Mouse (Mus musculus) stomach, postnatal 0 days (tissue): ENCODE measurements around the gene Sfrp4. TPM values are rescaled to one million over a fixed set of nuclear protein-coding genes. Genes with fewer than 3 reads are reported as not detected.

Experiments used
- ATAC-seq: fragments of 200-750 bp; cut with Nextera tagmentation; 2 replicates; pipeline ENCODE4 v1.8.0; 2017; ENCODE audit not compliant: low FRiP score, low TSS enrichment
- DNase-seq: peaks from one replicate; pipeline ENCODE4 v3.0.0-alpha.2; 2016; ENCODE audit warnings: low spot score
- H3K27ac ChIP-seq: fragments of 300-500 bp; sonication (generic); replicated peaks from 2 replicates; pipeline ENCODE4 v1.5.1; 2014; ENCODE audit warnings: mild to moderate bottlenecking, control low read depth
- H3K27me3 ChIP-seq: fragments of 300-500 bp; sonication (generic); 2 replicates; pipeline ENCODE4 v1.6.1; 2014; ENCODE audit warnings: low read length; ENCODE audit not compliant: control insufficient read depth, insufficient read depth
- H3K36me3 ChIP-seq: fragments of 300-500 bp; sonication (generic); 2 replicates; pipeline ENCODE4 v1.6.1; 2014; ENCODE audit warnings: low read length, mixed read lengths; ENCODE audit not compliant: control insufficient read depth, insufficient read depth
- H3K4me1 ChIP-seq: fragments of 300-500 bp; sonication (generic); replicated peaks from 2 replicates; pipeline ENCODE4 v1.6.1; 2014; ENCODE audit warnings: antibody characterized with exemption; ENCODE audit not compliant: control insufficient read depth, insufficient read depth
- H3K4me2 ChIP-seq: fragments of 300-500 bp; sonication (generic); replicated peaks from 2 replicates; pipeline ENCODE4 v1.6.1; 2014; ENCODE audit warnings: low read depth, mild to moderate bottlenecking, control low read depth, moderate library complexity
- H3K4me3 ChIP-seq: fragments of 300-500 bp; sonication (generic); 2 replicates; pipeline ENCODE4 v1.5.1; 2014; ENCODE audit warnings: low read depth, low read length, control low read depth
- H3K9ac ChIP-seq: fragments of 300-500 bp; sonication (generic); 2 replicates; pipeline ENCODE4 v1.6.1; 2014; ENCODE audit warnings: mild to moderate bottlenecking, low read length, control low read depth, mixed read lengths
- H3K9me3 ChIP-seq: fragments of 300-500 bp; sonication (generic); 2 replicates; pipeline ENCODE4 v1.6.1; 2016; ENCODE audit warnings: low read length; ENCODE audit not compliant: control insufficient read depth
- CTCF ChIP-seq: IDR thresholded peaks from 2 replicates; pipeline ENCODE4 v1.5.1; 2016; ENCODE audit warnings: antibody characterized with exemption, low read depth, mild to moderate bottlenecking, moderate library complexity
- EP300 ChIP-seq: optimal IDR thresholded peaks from 2 replicates; pipeline ENCODE3; 2016; ENCODE audit warnings: antibody characterized with exemption
- WGBS: fragments of 180-500 bp; shearing (Covaris S2); extraction: QIAGEN DNeasy Blood & Tissue Kit; methylation state at CpG from one replicate; pipeline ENCODE4 v1.1.7; 2014; 5-methylcytosine and 5-hydroxymethylcytosine counted together
- polyA plus RNA-seq: library from polyadenylated mRNA; unstranded; fragments of >200 nt; fragmentation: Nextera tagmentation; extraction: Ambion mirVana; gene quantifications from 2 replicates; pipeline ENCODE4 v1.2.1, GENCODE M21; 2015

The Sfrp4 gene
- polyA plus RNA-seq, 1 experiment from 2014 or later = 8.4 TPM

- Histone ChIP-seq H3K36me3 (no peaks in the 10 kb centered on the region), H3K9ac (no peak overlapping the region), H3K4me3 (no peak overlapping the region), H3K9me3 (no peaks in the 10 kb centered on the region), H3K27me3 (no peaks in the 10 kb centered on the region), H3K4me1 (peaks cover 3% of the 10 kb centered on the region; the same call in 1 of the 2 replicates), H3K27ac (no peak overlapping the region), H3K4me2 (no peak overlapping the region)
- no peak for ATAC-seq
- WGBS = 81% methylated on average over 11 of the region's 11 CpGs
- DNase-seq = no peak
- TF ChIP-seq EP300 (no peak), CTCF (no peak)
These were observed 1.9 kb downstream of the Sfrp4 start for GRCm38 (mm10) chr13:19624632-19625320.

- no peak for TF ChIP-seq EP300
- TF ChIP-seq CTCF = no peak
- Histone ChIP-seq H3K4me2 (no peak overlapping the region), H3K9ac (no peak overlapping the region), H3K27me3 (no peaks in the 10 kb centered on the region), H3K4me3 (no peak overlapping the region), H3K36me3 (no peaks in the 10 kb centered on the region), H3K9me3 (no peaks in the 10 kb centered on the region), H3K27ac (no peak overlapping the region), H3K4me1 (peaks cover 3% of the 10 kb centered on the region; the same call in 1 of the 2 replicates)
- ATAC-seq (no peak), DNase-seq (no peak)
- WGBS = 65% methylated on average over 1 of the region's 1 CpGs
These were observed 3.6 kb downstream of the Sfrp4 start for GRCm38 (mm10) chr13:19626473-19626872.

DNA sequence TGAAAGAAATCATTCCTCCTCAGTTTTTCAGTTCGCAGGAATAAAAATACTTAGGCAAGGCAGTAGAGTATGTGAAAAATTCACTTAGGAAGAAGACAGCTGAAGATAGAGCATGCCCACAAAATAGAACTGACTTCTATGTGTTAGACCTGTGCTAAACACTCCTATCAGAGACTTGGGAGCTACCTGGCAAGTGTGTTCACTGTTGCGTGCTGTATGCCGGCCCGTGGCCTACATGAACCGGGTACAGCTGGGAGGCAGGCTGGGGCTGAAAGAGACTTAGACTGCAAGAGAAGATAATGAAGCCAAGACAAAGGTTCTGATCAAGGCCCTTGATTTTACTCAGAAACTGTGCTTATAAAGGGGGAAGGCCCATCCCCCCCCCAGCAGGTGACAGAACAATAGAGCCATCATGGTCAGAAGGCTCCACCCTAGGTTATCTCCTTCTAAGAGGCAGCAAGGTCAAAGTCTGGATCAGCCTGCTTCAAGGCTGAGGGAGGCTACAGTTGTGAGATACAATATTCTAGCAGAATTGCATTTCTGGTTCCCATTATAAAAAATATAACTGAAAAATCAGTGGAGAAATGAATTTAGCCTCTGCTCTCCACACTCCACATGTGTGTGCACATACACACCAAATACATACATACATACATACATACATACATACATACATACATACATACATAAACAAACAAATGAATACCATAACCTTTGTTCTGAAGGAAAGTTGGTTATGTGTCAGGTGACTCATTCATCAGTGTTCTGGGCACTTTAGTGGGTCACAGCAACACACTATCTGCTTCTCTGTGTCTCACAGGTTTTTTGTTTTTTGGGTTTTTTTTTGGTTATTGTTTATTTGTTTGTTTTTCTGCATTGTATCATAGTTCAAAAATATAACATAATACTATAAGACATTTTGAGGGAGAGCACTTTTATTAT lies 8.1 kb downstream of the Sfrp4 start:
- no peaks in the 10 kb centered on the region for H3K36me3 ChIP-seq
- H3K4me2 ChIP-seq = no peak overlapping the region
- 78% methylated on average over 5 of the region's 5 CpGs for WGBS
- H3K4me3 ChIP-seq = no peak overlapping the region
- no peaks in the 10 kb centered on the region for H3K9me3 ChIP-seq
- no peak overlapping the region for H3K27ac ChIP-seq
- no peaks in the 10 kb centered on the region for H3K27me3 ChIP-seq
- H3K9ac ChIP-seq = no peak overlapping the region
- TF ChIP-seq CTCF (no peak), EP300 (no peak)
- DNase-seq (no peak), ATAC-seq (no peak)
- no peaks in the 10 kb centered on the region for H3K4me1 ChIP-seq

GRCm38 (mm10) chr13:19636131-19636530 lies 13.2 kb downstream of the Sfrp4 start:
- H3K27ac ChIP-seq = no peak overlapping the region
- no peak overlapping the region for H3K4me2 ChIP-seq
- H3K36me3 ChIP-seq = no peaks in the 10 kb centered on the region
- H3K27me3 ChIP-seq = no peaks in the 10 kb centered on the region
- ATAC-seq = no peak
- no peak for DNase-seq
- H3K9me3 ChIP-seq = no peaks in the 10 kb centered on the region
- WGBS = 68% methylated on average over 4 of the region's 4 CpGs
- H3K9ac ChIP-seq = no peak overlapping the region
- no peaks in the 10 kb centered on the region for H3K4me1 ChIP-seq
- TF ChIP-seq CTCF (peak; percentile 77), EP300 (no peak)
- no peak overlapping the region for H3K4me3 ChIP-seq

DNA sequence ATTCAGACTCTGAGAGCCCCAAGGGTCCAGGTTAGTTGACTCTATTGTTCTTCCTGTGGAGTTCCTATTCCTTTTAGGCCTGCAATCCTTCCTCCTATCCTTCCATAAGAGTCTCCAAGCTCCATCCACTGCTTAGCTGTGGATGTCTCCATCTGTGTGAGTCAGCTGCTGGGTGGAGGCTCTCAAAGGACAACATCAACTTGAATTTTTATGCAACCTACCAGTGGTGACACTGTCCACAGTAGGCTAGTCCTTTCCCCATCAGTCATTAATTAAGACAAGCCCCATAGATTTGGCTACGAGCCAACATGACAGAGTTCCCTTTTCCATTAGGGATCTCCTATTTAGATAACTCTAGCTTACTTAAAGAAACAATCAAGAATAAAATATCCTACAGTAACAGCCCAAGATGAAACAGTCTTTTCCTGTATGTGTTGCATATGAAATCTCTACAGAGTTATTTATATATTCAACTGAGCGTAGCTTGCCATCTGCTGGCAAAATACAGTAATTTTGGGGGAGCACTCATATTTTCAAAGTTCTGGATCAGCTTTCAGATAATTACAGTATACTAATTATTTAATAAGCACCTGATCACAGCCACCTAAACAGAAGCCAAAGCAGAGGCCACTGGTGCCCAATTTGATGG lies 17.4 kb downstream of the Sfrp4 start:
- H3K4me3 ChIP-seq = no peak overlapping the region
- no peak for DNase-seq
- H3K36me3 ChIP-seq = no peaks in the 10 kb centered on the region
- no peak overlapping the region for H3K27ac ChIP-seq
- no peak overlapping the region for H3K4me2 ChIP-seq
- TF ChIP-seq CTCF (peak; percentile 68), EP300 (no peak)
- H3K4me1 ChIP-seq = no peaks in the 10 kb centered on the region
- H3K9me3 ChIP-seq = no peaks in the 10 kb centered on the region
- WGBS = 53% methylated on average over 2 of the region's 2 CpGs
- no peak overlapping the region for H3K9ac ChIP-seq
- ATAC-seq = no peak
- no peaks in the 10 kb centered on the region for H3K27me3 ChIP-seq
